20 mouse cellular contexts compared by ENCODE assay signal in genomic region chr2:7493420-7493819, GRCm38 (mm10). TPM values are rescaled to one million over a fixed set of nuclear protein-coding genes. Genes with fewer than 3 reads are reported as not detected.
A peak's percentile ranks its signal among the peaks of the same experiment; 100 is the strongest.
DNase-seq lines count a peak whose midpoint lies in the region; ATAC-seq and TF ChIP-seq lines count a peak whose summit lies in the region.
"Had no signal": no experiment of that assay in that cellular context is flagged by ENCODE, and none has a peak within 500 bp of the region (broad histone marks: within the 10 kb centered on the region; RNA-seq: fewer than 3 reads in every experiment).

No protein-coding gene starts in this region.

- no peak overlapping the region for H3K27ac ChIP-seq in intestine, embryonic 14.5 days (ENCODE audit: low read depth)
- H3K27ac ChIP-seq in intestine, postnatal 0 days (ENCODE audit: low read depth, low read length), result no peak overlapping the region
- H3K27ac ChIP-seq in kidney, embryonic 15.5 days, result no peak overlapping the region
- no peak overlapping the region for H3K27ac ChIP-seq in intestine, embryonic 15.5 days
- no peak overlapping the region for H3K27ac ChIP-seq in intestine, embryonic 16.5 days (ENCODE audit: low read length)
- H3K27ac ChIP-seq in heart, embryonic 12.5 days (ENCODE audit: poor library complexity, severe bottlenecking), result no peak overlapping the region
- H3K27ac ChIP-seq: embryonic facial prominence, embryonic 13.5 days; forebrain, embryonic 13.5 days; forebrain, embryonic 15.5 days had no signal

- no peaks in the 10 kb centered on the region for H3K4me1 ChIP-seq in intestine, embryonic 14.5 days (replicated peaks; ENCODE audit: control insufficient read depth, insufficient read depth, low read length)
- no peaks in the 10 kb centered on the region for H3K4me1 ChIP-seq in intestine, postnatal 0 days (replicated peaks; ENCODE audit: control insufficient read depth, insufficient read depth, low read length)
- no peaks in the 10 kb centered on the region for H3K4me1 ChIP-seq in kidney, embryonic 15.5 days
- H3K4me1 ChIP-seq in intestine, embryonic 15.5 days (replicated peaks), result no peaks in the 10 kb centered on the region
- no peaks in the 10 kb centered on the region for H3K4me1 ChIP-seq in intestine, embryonic 16.5 days (ENCODE audit: control insufficient read depth, insufficient read depth, low read length)
- no peaks in the 10 kb centered on the region for H3K4me1 ChIP-seq in heart, embryonic 12.5 days (replicated peaks)
- H3K4me1 ChIP-seq: embryonic facial prominence, embryonic 13.5 days; forebrain, embryonic 13.5 days; forebrain, embryonic 15.5 days had no signal

- ATAC-seq in intestine, embryonic 14.5 days (replicated peaks; ENCODE audit: low FRiP score, low TSS enrichment, low read depth), result 0 out of 2 replicates have a peak, but pooled peaks have one; percentile 32
- no peak for ATAC-seq in intestine, postnatal 0 days
- peak; percentile 46; the same call in 1 of the 2 replicates for ATAC-seq in kidney, embryonic 15.5 days (replicated peaks; ENCODE audit: low FRiP score)
- peak; percentile 80 for ATAC-seq in intestine, embryonic 15.5 days
- peak; percentile 85 for ATAC-seq in intestine, embryonic 16.5 days
- ATAC-seq in heart, embryonic 12.5 days (ENCODE audit: insufficient number of reproducible peaks, low FRiP score), result no peak
- ATAC-seq: forebrain, embryonic 13.5 days; forebrain, embryonic 15.5 days; forebrain, postnatal 0 days had no signal

- H3K4me2 ChIP-seq in intestine, embryonic 14.5 days (ENCODE audit: low read length), result no peak overlapping the region
- no peak overlapping the region for H3K4me2 ChIP-seq in intestine, postnatal 0 days (replicated peaks; ENCODE audit: low read depth)
- no peak overlapping the region for H3K4me2 ChIP-seq in kidney, embryonic 15.5 days
- no peak overlapping the region for H3K4me2 ChIP-seq in intestine, embryonic 15.5 days (replicated peaks)
- H3K4me2 ChIP-seq in intestine, embryonic 16.5 days (ENCODE audit: low read depth, low read length), result no peak overlapping the region
- no peak overlapping the region for H3K4me2 ChIP-seq in heart, embryonic 12.5 days
- H3K4me2 ChIP-seq: embryonic facial prominence, embryonic 13.5 days; forebrain, embryonic 13.5 days; forebrain, embryonic 15.5 days had no signal

- H3K9me3 ChIP-seq in intestine, embryonic 14.5 days (ENCODE audit: control insufficient read depth, low read length), result no peaks in the 10 kb centered on the region
- H3K9me3 ChIP-seq in intestine, postnatal 0 days (ENCODE audit: control insufficient read depth), result no peaks in the 10 kb centered on the region
- no peaks in the 10 kb centered on the region for H3K9me3 ChIP-seq in kidney, embryonic 15.5 days (replicated peaks)
- H3K9me3 ChIP-seq in intestine, embryonic 15.5 days, result no peaks in the 10 kb centered on the region
- H3K9me3 ChIP-seq in intestine, embryonic 16.5 days (ENCODE audit: control insufficient read depth, low read length), result no peaks in the 10 kb centered on the region
- H3K9me3 ChIP-seq in heart, embryonic 12.5 days (replicated peaks), result no peaks in the 10 kb centered on the region
- H3K9me3 ChIP-seq: embryonic facial prominence, embryonic 13.5 days; forebrain, embryonic 13.5 days; forebrain, embryonic 15.5 days had no signal

- DNase-seq in intestine, embryonic 14.5 days (ENCODE audit: low spot score), result no peak
- DNase-seq in kidney, postnatal 36 days, result no peak
- no peak for DNase-seq in cerebellum, adult 8-10 months
- DNase-seq: adrenal gland, adult 2 months; adrenal gland, postnatal 10 days; adrenal gland, postnatal 25 days; cerebellum, adult 11 months; cerebellum, adult 18-20 months; cerebellum, adult 9-10 months; cerebellum, postnatal 10 days; cerebellum, postnatal 25 days; forebrain, postnatal 0 days had no signal

- no peaks in the 10 kb centered on the region for H3K36me3 ChIP-seq in intestine, embryonic 14.5 days (ENCODE audit: control insufficient read depth, insufficient read depth, low read length)
- no peaks in the 10 kb centered on the region for H3K36me3 ChIP-seq in intestine, postnatal 0 days (ENCODE audit: control insufficient read depth, insufficient read depth)
- H3K36me3 ChIP-seq in kidney, embryonic 15.5 days, result no peaks in the 10 kb centered on the region
- H3K36me3 ChIP-seq in intestine, embryonic 15.5 days, result no peaks in the 10 kb centered on the region
- no peaks in the 10 kb centered on the region for H3K36me3 ChIP-seq in intestine, embryonic 16.5 days (ENCODE audit: control insufficient read depth, insufficient read depth, low read length)
- H3K36me3 ChIP-seq in heart, embryonic 12.5 days, result no peaks in the 10 kb centered on the region
- H3K36me3 ChIP-seq: embryonic facial prominence, embryonic 13.5 days; forebrain, embryonic 15.5 days had no signal

- no peak overlapping the region for H3K9ac ChIP-seq in intestine, embryonic 14.5 days (ENCODE audit: low read length)
- H3K9ac ChIP-seq in intestine, postnatal 0 days (ENCODE audit: low read depth, low read length), result no peak overlapping the region
- H3K9ac ChIP-seq in kidney, embryonic 15.5 days, result no peak overlapping the region
- no peak overlapping the region for H3K9ac ChIP-seq in intestine, embryonic 15.5 days
- H3K9ac ChIP-seq in intestine, embryonic 16.5 days (ENCODE audit: low read depth, low read length), result no peak overlapping the region
- H3K9ac ChIP-seq in heart, embryonic 12.5 days, result no peak overlapping the region
- H3K9ac ChIP-seq: embryonic facial prominence, embryonic 13.5 days; forebrain, embryonic 13.5 days; forebrain, embryonic 15.5 days; forebrain, postnatal 0 days had no signal

- H3K4me3 ChIP-seq in intestine, embryonic 14.5 days (ENCODE audit: low read depth, low read length), result no peak overlapping the region
- H3K4me3 ChIP-seq in intestine, postnatal 0 days (ENCODE audit: low read depth, low read length), result no peak overlapping the region
- H3K4me3 ChIP-seq in kidney, embryonic 15.5 days (replicated peaks), result no peak overlapping the region
- H3K4me3 ChIP-seq in intestine, embryonic 15.5 days (replicated peaks), result no peak overlapping the region
- H3K4me3 ChIP-seq in intestine, embryonic 16.5 days (ENCODE audit: low read length), result no peak overlapping the region
- no peak overlapping the region for H3K4me3 ChIP-seq in heart, embryonic 12.5 days
- H3K4me3 ChIP-seq: embryonic facial prominence, embryonic 13.5 days; forebrain, embryonic 13.5 days; forebrain, embryonic 15.5 days had no signal

- TF ChIP-seq CTCF in intestine, postnatal 0 days (IDR thresholded peaks at IDR 0.05; ENCODE audit: low read depth), result no peak

- H3K27me3 ChIP-seq in intestine, embryonic 14.5 days (replicated peaks; ENCODE audit: control insufficient read depth, insufficient read depth, low read length), result no peaks in the 10 kb centered on the region
- H3K27me3 ChIP-seq in intestine, postnatal 0 days (replicated peaks; ENCODE audit: control insufficient read depth, insufficient read depth, low read length), result no peaks in the 10 kb centered on the region
- no peaks in the 10 kb centered on the region for H3K27me3 ChIP-seq in kidney, embryonic 15.5 days
- H3K27me3 ChIP-seq in intestine, embryonic 15.5 days (replicated peaks), result no peaks in the 10 kb centered on the region
- no peaks in the 10 kb centered on the region for H3K27me3 ChIP-seq in intestine, embryonic 16.5 days (replicated peaks; ENCODE audit: control insufficient read depth, insufficient read depth, low read length)
- no peaks in the 10 kb centered on the region for H3K27me3 ChIP-seq in heart, embryonic 12.5 days (replicated peaks)
- H3K27me3 ChIP-seq: embryonic facial prominence, embryonic 13.5 days; forebrain, embryonic 13.5 days; forebrain, embryonic 15.5 days had no signal

RNA-seq across cellular contexts. Expression of gene Celf2, which starts 15.9 kb away (rescaled TPM):
- 53.5 and 62.4 TPM in 2 replicates for polyA plus RNA-seq in intestine, embryonic 14.5 days (2014; fragmentation: Nextera tagmentation; extraction: Ambion mirVana)
- 16.8 and 18.3 TPM in 2 replicates for polyA plus RNA-seq in intestine, postnatal 0 days (2015; fragmentation: Nextera tagmentation; extraction: Ambion mirVana)
- polyA plus RNA-seq in kidney, embryonic 15.5 days (2015; fragmentation: Nextera tagmentation; extraction: Ambion mirVana), result 17.3 and 20.4 TPM in 2 replicates
- 44.5 and 52.0 TPM in 2 replicates for polyA plus RNA-seq in intestine, embryonic 15.5 days (2015; fragmentation: Nextera tagmentation; extraction: Ambion mirVana)
- 33.1 and 35.4 TPM in 2 replicates for polyA plus RNA-seq in intestine, embryonic 16.5 days (2015; fragmentation: Nextera tagmentation; extraction: Ambion mirVana)
- 63.9 and 65.8 TPM in 2 replicates for polyA plus RNA-seq in heart, embryonic 12.5 days (2016; fragmentation: Nextera tagmentation; extraction: Ambion mirVana)

Comparison
In these comparisons a context has a peak if more than half of its experiments do, and no peak if none do; other contexts are left out.
1. ATAC-seq: peak in intestine, embryonic 14.5 days (single experiment), kidney, embryonic 15.5 days (single experiment), intestine, embryonic 15.5 days (single experiment) and intestine, embryonic 16.5 days (single experiment); none in intestine, postnatal 0 days (single experiment) and heart, embryonic 12.5 days (single experiment).